Mouse (Mus musculus) right cerebral cortex, postnatal 10 days (tissue): ENCODE measurements at regions not wholly inside any gene's neighbourhood (a gene's known extent, or its start where the extent isn't known, plus 50 kb on each side); places are given as distances from the start of the nearest gene placed in this dataset.
"Not testable (repeated sequence)": the region's sequence is repeated elsewhere in the genome, so short reads cannot be mapped to it uniquely, and the experiment has no call there.

Experiments used
- DNase-seq, 2 experiments: peaks; one replicate each; pipeline ENCODE4 v3.0.0; 2021; ENCODE audit warnings: low spot score in 2 of 2

DNA sequence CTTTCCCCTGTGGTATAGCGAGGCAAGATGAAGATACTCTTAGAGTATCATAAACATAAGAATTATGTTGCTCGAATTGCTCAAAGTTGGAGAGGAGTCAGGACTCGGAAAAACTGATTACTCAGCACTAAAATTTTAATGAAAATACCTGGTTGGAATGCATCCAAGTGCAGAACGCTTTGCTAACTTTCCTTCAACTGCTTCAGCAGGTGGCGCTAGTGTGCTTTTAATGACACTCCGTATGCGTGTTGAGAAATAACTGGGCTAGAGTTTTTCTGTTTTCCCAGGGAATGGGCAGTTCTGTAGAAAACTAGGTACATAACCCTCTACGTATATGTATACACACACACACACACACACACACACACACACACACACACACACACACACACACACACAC lies 221.0 kb downstream of the Grxcr1 start:
- DNase-seq: peak; percentile 68 to 87

- no peak for DNase-seq
These were observed 221.8 kb downstream of the Grxcr1 start for GRCm38 (mm10) chr5:68253476-68253875.

DNA sequence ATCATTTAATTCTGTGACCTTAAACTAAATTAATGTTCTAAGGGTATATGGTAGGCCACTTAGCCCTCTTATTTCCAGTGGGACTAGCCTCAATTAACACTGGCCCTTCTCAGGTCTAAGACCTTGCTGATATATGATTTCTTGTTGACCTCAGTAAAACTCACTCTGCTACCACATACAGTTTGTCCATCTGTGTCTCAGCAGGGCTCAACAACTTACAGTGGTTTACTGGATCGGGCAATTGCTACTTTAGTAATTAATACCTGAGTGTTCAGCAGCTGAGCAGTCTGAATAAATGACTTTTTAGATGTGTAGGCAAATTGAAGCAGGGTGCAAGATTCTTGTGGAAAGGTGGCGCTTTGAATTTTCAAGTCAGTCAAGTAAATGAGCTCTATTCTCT lies 222.5 kb downstream of the Grxcr1 start:
- DNase-seq: no peak

DNA sequence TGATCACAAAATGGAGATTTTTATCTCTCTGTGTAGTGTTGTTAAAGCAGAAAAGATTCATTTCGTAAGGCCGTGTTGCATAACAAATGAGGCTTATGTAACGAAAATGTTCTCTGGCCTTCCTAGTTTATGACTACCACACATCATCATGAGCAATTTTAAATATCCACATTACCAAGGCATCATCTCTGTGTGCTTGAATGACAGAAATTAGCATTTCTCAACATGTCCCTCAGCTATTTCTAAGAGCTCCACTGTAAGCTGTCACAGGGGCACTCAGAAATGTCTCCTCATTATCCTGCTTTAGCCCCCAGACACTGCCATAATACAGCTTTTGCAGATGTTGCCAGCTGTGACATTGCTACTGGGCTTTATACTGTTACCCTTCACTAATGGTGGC lies 232.6 kb downstream of the Grxcr1 start:
- DNase-seq: no peak

DNA sequence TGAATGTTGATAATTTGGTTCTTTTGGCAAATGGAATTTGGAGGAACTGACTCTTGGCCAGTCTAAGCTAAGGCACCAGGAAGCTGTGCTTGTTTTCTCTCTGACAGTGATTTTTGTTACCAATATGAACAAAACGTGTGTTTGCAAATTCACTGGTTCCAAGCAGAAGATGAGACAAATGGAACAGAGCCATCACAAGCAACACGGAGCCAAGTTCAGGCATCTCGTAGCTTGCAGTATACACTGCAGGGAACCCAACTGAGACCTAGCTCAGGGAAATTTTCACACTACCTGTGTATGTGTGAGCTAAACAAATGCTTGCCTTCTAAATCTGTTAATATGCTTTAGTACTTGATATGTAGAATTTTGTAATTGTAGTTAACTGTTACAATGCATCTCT lies 242.6 kb downstream of the Grxcr1 start:
- no peak for DNase-seq

DNA sequence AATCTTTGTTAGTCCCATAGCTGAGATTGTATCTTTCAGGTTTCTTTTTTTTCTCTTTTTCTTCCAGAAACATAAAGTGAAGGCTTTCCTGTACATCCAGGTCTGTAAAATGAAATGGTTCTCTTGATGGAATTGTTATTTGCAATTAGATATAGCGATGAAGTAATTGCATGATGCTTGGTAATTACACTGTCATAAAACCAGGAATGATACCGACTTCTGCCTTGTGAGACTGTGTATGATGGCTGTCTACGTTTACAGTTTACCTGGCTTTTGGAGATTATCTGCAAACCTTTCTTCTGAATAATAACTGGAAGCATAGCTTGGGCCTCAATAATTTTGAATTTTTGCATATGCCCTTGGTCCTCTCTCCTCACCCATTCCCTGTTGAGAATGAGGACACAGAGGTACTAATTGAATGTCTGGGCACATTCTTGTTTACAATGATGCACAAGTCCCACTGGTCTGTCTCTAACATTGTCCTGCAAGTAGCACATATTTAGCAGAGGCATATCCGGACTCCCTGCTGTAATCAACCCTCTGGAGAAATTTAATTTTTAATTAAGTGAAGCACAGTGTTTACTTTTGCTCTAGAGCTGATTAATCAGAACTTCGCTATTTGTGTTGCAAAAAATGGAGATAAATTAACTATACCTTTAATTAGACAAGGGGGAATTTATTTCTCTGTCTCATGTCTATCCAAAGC lies 244.1 kb downstream of the Grxcr1 start:
- DNase-seq: no peak

DNA sequence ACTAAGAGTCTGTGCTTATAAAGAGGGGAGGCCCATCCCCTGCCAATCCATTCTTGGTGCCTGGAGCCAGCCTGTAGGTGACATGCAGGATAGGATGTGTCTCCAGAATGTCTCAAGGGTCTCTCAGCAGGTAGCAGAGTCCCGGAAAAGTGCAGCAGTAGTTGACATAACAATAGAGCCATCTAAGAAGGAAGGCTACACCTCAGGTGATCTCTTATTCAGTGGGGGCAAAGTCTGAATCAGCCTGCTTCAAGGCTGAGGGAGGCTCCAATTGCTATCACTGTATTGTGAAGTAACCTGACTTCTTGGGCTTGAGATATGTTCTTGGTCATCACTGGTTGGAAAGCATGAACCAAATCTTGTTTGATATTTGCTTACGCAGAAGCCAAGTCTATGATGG lies 264.1 kb downstream of the Grxcr1 start:
- not testable (repeated sequence) for DNase-seq

DNA sequence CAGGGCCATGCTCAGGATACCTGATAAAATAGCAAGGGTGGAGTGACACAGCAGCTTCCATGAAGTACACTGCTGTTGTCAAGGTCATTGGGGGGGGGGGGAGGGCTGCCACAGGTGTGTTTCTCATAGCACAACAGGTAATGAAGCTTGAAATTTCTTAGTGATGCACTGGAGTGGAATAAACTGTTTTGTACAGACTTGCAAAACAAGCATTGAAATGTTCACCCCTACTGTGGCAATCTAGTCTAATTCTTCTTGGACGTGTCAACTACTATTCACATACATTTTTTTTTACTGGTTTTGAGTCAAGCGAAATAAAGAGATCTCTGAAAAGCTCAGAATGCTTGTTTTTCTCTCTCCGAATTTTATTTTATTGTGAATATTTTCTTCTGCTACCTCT lies 281.6 kb downstream of the Grxcr1 start:
- no peak for DNase-seq

- no peak for DNase-seq
These were observed 287.3 kb downstream of the Grxcr1 start for GRCm38 (mm10) chr5:68318979-68319378.

GRCm38 (mm10) chr5:68326998-68327593 lies 295.5 kb downstream of the Grxcr1 start:
- no peak for DNase-seq

DNA sequence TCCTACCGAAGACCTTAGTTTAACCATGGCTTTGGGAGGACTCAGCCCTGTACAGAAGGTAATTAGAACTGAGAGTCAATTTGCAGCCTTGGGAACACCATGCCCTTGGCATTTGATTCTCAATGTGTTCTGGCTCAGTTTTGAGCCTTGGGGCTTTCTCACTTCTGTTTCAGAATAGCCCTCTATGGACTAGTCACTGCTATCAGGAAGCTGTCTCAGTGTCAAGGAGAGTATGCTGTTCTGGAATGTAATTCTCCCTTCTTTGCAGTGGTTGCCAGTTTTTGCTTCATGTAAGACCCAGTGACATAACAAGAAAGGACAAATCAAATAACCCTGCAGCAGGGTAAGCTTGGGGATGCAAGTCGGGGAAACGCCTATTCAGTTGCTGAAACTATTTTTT lies 297.7 kb downstream of the Grxcr1 start:
- no peak for DNase-seq

GRCm38 (mm10) chr5:68329828-68330227 lies 298.2 kb downstream of the Grxcr1 start:
- no peak for DNase-seq

DNA sequence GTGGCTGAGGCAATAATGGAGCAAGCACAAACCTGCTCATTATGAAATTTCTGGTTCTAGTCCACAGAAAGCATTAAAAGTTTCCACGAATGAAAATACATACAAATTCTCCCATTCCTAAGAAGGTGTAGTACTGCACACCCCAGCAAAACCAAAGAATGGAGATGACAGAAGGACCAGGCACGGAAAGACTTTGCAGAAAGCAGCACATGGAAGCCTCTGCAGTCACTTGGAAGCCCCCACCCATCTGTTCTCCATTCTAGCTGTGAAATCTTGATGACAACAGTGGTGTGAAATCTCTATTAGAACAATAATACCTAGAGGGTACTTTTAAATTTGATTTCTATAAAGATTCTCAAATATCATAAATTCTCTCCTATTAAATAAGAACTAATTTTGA lies 319.3 kb downstream of the Grxcr1 start:
- DNase-seq: no peak

- DNase-seq: peak; percentile 25 to 35
These were observed 320.2 kb downstream of the Grxcr1 start for GRCm38 (mm10) chr5:68351793-68352192.

DNA sequence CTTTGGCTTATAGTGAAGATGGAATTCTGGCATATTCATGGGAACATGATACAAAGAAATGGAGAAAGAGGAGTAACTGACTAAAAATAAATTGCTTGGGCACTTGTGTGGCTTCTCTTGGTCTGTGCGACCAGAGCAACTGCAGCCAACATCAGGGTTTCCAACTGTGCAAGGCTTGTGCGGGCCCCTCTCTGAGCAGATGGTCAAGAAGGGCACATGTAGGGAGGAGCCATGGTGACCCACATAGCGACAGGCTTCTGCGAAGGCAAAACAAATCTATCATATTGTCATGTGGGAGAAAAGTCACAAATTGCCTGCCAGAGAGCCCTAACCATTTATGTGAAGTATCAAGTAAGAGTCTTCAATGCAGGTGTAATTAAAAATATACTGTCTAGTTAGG lies 321.6 kb downstream of the Grxcr1 start:
- DNase-seq: no peak

GRCm38 (mm10) chr5:68353816-68354215 lies 322.2 kb downstream of the Grxcr1 start:
- DNase-seq: not testable (repeated sequence)

GRCm38 (mm10) chr5:68361581-68362211 lies 330.1 kb downstream of the Grxcr1 start:
- DNase-seq: no peak

GRCm38 (mm10) chr5:68373082-68373481 lies 341.4 kb downstream of the Grxcr1 start:
- DNase-seq: peak in 1 of 2 experiments; percentile 32
